Mouse (Mus musculus) spleen, adult 18-20 months (tissue): ENCODE measurements around the gene Snx32.

ENCODE experiments used
- DNase-seq, 2 experiments: peaks; one replicate each; pipeline ENCODE4 v3.0.0; 2022; ENCODE audit warnings: mixed read lengths in 2 of 2

The Snx32 gene

DNA sequence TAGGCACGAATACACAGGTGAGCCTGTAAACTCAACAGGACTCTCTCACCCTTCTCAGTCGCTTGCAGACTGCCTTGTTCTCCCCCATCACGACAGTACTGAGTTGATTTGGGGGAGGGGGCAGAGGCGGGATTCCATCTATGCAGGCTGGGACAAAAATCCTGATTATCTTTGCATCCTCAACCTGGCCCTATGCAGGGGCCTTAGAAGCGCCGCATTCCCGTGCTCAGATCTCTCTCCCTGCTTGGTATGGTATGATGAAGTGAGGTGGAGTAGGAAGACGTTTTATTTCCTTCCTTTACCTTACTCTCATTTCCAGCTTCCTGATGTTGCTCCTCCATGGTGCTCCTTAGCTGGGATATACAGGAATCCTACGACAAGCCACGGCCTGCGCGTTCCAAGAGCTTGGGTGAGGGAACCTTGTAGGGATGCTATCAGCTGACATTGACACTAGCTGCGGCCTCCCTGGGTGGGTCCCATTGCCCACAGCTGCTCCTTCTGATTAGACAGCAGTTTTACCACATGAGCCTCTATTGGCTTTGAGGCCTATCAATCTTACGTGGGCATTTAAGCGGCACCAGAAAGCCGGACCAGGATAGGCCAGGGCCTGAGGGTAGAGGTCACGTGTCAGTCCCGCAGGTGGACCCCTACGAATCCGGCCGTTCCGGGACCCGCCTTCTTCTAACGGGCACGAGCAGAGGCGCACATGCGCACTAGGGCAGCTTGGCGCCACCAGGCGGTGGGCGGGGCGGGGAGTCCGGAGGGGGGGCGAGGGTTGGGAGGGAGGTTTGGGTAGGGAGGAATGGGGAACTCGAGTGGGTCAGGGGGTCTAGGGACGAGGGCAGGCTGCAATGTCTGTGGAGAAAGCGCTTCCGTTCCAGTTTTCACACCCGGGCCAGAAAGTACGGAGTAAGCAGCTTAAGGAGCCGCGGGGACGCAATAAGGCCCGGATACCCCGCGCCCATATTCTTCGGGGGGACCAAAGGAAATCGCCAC is at the start of gene Snx32:
TSS of gene Snx32 (minus strand) at position 508 of the 996 bp plus-strand sequence.
- peak; percentile 93 to 96 for DNase-seq

DNA sequence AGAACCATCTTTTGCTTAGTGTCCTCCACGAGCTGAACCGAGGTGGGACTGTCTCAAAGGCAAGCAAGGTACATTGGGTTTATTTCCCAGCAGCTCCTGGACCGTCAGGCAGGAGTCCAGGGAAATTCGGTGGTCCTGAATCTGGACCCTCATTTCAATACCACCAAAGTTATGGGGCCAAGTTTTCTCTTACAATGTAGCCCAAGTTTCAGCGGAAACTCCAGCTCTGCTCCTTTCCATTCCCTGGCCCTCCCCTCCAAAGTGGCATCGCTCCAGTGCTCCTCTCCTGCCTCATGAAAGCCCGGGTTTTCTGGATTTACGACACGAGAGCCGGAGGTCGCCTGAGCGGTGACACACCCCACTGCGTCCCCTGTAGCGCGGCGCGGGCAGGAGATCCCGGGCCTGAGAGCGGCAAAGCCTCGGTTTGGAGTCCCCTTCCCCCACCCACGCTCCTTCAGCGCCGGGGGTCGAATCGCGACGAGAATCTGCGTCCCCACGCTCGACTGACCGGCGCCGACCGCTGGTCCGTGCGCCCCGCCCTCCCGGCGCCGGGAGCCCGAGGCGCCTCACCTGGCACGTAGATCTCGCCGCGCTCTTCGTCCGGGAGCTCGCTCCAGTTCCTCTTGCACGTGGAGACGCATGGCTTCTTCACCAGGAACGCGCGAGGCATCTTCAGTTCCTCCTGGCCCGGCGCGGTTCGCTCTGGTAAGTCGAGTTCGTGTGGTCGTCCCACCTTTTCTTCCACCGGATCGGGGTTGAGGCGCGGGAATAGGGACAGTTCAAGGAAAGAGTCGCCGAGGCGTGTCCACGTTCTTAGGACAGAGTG is 49.5 kb upstream of the Snx32 start:
- peak in 1 of 2 experiments; percentile 21 for DNase-seq

DNA sequence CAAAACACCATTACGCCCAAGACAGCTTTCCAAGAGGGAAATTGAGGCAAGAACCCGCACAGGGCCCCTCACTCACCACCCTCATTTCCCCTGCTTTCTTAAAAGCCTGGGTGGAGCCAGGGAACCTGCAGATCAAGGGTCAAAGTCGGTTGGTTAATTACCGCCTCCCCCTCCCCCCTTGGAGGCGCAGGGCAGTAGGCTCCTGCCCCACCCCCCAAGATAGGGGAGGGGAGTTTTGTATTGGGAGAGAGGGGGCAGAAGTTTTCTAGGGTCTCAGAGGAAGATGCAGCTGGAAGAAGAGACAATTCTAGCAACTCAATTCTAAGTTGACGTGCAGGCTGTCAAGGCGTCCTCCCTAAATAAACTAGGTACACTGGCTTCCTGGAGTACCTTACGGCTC is 48.9 kb upstream of the Snx32 start:
- DNase-seq, result no peak

DNA sequence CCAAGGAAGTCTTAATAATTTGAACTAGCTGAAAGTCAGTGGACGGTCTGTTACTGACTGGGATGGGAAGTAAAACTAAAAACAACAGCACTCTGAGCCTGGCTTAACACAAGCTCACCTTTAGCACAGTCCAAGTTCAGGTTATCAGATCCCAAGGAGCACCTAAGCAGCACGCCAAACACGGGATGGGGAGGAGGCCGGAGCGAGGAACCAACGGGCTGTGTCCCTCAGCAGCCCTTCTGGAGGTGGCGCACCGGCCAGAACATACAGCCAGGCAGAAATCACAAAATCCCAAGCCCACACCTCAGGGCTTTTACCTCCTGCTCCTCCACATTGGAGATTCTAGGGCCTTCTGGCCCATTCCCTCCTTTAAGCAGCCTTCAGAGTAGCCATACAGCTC is 48.4 kb upstream of the Snx32 start:
- peak in 1 of 2 experiments; percentile 2 for DNase-seq

DNA sequence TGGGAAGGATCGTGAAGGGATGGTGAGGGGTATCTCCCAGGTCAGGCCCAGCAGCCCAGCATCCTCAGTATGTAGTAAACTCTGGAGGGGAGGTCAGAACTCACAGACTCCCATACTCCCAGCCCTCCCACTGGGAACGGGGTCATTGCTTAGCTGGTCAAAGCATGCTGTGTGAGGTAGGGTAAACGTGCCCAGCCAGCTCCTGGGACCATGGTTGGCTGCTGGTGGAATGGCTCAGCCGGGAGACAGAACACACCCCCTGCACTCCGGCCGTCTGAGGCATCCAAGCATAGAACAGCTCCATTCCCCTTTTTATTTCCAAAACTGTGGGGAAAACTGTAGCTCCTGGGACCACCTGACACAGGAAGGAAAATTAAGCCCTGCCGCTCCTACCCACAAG is 47.8 kb upstream of the Snx32 start:
- DNase-seq, result no peak

DNA sequence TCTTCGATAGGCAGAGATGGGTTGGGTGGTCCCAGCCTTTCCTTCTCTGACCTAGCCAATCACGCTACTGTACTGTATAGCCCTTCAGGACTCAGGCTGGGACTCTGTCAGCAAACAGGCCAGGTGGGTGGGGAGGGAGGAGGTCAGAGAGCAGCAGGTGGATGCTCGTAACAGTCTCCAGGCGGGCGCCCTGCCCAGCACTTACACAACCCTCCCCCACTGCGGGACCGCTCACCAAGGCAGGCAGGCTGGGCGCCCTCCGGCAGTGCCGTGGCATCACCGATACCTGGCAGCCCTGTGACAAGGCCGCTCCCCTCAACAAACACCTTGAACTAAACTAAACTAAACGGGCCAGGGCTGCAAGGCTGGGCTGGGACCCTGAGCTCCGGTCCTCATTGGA is 43.9 kb upstream of the Snx32 start:
- no peak for DNase-seq

DNA sequence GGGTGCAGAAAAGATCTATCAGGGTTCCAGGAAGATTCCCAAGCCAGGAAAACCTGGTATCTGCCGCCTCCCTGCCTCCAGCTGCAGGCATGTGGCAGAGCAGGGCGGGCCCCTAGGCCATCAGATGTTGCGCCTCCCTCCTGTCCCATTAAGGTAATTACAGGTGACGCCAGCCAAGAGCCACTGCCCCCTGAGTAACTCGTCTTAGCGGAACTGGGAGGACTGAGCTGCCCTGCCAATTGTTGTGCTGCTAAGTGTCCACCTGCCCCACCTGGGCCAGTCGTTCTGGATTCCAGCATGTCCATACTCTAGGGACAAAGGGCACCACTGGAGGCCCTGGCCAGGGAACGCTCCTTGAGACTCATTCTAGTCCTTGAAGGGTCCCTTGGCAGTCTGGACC is 43.5 kb upstream of the Snx32 start:
- DNase-seq, result no peak

DNA sequence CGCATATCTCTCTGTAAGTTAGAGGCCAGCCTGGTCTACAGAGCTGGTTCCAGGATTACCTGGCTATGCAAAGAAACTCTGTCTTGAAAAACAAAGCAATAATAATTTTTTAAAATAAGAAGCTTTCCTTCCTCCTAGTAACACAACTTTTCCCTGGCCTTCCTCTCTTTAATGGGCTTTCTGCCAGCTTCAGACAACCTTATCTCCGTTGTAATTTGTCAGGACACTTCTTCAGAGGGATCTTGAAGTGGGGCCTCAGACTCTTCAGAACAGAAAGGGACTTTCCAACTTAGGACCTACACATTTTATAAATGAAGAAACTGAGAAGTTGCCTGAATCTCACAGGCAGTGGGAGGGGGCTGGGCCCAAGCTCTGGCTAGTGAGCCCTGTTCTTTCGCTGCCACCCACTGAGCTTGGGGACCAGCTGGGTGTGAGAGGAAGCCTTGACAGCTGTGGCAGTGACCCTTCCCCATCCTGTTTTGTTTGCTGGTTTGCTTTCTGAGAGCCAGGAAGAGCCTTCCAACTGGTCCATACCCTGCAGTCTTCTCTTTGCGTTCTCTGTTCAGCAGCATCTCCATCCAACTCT is 37.2 kb upstream of the Snx32 start:
- no peak for DNase-seq

DNA sequence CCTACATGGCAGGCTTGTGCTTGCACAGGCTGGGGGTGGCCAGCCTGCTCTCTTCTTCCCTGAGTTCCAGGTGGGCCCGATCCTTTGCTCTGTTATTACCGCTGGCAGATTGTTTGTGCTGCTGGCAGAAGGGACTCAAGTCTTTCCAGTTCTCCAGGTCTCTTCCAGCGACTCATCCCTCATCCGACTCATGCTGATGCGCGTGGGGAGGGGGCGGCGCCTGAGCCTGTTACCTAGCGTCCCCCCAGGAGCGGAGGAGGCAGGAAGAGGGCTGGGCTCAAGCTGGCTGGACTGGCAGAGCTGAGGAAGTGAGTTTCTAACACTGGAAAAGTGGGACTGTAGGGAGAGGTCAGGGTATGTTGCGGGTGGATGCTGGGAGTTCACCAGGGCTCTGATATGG is 33.7 kb upstream of the Snx32 start:
- DNase-seq, result no peak

DNA sequence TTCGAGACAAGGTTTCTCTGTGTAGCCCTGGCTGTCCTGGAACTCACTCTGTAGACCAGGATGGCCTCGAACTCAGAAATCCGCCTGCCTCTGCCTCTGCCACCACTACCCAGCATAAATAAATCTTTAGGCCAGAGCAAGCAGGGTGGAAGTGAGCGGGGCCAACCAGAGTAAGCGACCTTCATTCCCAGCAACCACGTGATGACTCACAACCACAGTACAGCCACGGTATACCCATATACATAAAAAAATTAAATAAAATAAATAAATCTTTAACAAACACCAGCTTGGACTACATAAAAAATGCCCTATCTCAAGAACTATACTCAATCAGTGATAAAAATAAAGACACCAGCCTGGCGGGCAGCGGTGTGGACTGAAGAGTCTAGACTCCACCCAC is 33.0 kb upstream of the Snx32 start:
- DNase-seq, result no peak

DNA sequence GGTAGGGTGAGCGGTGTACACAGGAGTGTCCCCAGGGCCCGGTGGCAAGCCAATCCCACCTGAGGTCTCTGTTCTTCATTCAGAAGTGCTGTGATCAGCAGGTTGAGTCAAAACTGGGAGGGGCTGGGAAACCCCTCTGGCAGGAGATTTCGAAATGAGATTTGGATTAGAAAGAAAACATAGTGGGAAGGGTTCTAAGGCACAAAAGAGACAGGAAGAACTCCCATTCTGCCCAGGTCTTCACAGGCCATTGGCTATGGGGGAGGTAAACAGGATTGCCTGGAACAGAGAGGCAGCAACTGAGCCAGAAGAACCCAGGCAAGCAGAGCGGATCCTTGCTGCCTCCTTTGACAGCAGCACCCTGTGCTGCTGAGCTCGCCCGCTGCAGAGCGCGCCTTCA is 28.4 kb upstream of the Snx32 start:
- DNase-seq, result no peak

DNA sequence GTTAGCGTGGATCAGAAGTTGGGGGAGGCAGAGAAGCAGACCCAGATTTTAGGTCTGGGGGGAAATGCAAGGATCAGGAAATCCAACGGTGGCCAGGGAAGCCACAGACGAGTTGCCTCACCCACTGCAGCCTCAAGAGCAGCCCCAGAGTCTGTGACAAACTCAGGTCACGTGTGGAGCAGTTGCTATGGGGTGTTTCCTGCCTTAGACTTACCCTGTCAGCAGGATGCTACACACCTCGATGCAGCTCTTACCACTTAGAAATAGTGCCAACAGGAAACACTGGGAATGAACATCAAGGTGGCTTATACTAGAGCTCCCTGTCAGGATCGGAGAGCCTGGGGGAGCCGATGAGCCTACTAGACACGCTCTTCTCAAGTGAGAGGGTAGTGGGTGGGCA is 22.2 kb upstream of the Snx32 start:
- no peak for DNase-seq

DNA sequence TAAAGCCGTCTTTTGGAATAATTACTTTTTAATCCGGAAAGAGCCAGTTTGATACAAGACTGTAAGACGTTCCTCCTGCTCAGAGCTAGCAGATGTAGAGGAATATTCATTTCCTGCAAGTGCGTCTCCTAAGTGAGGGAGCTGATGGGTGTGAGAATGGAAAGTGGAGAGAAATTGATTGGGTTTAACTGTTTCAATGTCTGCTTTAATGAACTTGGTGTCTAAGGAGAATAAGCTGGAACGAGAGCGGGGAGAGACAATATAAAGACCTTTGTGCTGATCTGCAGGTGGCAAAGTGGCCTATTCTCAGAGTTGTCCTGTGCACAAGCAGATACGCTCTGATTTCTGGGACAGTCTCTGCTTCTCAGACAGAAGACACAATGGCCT is 19.8 kb upstream of the Snx32 start:
- no peak for DNase-seq

DNA sequence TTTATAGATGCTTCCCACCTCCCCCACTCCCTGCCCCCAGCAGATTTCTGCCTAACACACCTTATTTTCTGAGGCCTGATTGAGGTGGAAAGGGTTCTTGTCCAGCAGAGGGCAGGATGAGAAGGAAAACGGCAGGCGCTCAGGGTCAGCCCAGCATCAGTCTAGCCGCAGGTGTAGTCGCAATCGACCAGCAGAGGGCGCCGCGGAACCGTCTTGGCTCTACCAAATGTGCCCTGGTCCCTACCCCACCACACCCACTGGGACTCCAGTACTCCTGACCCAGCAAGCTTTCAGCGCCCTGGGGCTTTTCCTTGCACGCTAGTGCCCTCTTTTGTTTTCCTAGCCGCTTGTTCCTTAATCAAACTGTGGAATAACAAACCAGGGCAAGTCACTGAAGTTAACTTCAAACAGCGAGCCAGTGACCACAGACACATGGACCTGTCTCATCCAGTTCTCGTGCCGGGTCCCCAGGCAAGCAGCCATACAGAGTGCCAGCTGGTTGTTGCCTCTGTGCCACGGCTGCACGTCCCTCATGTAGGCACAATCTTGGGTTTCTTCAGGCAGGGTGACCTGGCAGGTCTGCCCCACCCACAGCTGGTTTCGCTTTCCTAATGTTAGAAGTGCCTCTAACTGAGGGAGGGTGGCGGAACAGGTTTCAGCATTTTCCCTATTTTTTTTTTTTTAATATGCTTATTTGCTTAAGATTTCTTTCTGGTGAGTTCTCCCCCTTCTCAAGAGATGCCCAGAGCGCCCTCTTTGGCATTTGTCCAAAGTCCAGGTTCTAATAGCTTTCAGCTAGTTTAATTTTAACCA is 19.2 kb upstream of the Snx32 start:
- DNase-seq, result peak; percentile 87 to 96

DNA sequence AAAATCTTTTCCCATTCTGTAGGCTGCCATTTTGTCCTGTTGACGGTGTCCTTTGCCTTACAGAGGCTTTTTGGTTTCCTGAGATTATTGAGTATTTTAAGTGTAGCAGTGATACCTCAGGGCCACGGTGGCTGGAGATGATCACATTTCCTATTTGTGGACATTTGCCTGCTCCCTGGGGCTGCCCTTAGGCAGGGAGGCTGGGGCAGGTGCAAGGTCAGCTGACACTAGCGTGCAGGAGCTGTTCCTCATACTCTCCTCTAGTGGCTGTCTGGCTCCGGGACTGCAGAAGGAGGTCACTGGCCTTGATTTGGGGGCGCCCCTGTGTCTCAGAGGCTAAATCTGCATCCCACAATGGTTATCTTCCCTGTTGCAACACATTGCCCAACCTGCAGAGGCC is 14.9 kb upstream of the Snx32 start:
- no peak for DNase-seq

DNA sequence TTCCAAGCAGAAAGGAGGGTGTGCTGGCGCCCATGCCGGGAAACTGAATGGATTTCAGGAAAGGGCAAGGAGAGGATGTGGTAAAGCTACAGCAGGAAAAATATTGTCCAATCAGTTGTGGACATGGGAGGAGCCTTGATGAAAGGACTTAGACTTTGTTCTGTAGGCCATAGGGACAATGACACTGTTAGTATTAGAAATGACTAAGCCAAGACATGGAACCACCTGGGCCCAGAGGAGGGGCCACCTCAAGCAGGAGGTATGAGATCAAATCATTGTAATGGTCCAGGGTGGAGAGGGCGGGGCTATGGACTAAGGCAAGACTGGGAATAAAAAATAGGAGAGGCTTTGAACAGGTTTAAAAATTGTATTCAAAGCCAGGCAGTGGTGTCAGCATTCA is 8.4 kb upstream of the Snx32 start:
- no peak for DNase-seq

DNA sequence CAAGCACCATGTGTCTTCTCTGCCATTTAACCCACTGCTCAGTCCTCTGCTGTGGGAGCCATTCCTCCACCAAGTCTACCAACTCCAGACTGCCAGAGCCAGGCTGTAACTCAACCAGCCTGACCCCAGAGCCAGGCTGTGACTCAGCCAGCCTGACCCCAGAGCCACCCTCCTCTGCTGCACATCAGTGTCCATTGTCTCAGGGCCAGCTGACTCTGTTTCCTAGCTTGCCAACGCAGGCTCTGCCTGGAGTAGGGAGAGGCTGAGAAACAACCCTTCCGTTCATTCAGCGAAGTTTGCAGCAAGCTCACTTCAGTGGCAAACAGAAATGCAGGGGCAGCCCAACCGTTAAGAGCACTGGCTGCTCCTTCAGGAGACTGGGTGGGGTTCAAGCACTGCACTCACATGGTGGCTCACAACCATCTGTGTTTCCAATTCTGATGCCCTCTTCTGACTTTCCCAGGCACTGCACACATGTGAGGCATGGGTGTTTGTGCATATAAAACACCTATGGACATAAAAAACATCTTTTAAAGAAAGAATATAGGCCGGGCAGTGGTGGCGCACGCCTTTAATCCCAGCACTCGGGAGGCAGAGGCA is 6.7 kb upstream of the Snx32 start:
- DNase-seq, result no peak

DNA sequence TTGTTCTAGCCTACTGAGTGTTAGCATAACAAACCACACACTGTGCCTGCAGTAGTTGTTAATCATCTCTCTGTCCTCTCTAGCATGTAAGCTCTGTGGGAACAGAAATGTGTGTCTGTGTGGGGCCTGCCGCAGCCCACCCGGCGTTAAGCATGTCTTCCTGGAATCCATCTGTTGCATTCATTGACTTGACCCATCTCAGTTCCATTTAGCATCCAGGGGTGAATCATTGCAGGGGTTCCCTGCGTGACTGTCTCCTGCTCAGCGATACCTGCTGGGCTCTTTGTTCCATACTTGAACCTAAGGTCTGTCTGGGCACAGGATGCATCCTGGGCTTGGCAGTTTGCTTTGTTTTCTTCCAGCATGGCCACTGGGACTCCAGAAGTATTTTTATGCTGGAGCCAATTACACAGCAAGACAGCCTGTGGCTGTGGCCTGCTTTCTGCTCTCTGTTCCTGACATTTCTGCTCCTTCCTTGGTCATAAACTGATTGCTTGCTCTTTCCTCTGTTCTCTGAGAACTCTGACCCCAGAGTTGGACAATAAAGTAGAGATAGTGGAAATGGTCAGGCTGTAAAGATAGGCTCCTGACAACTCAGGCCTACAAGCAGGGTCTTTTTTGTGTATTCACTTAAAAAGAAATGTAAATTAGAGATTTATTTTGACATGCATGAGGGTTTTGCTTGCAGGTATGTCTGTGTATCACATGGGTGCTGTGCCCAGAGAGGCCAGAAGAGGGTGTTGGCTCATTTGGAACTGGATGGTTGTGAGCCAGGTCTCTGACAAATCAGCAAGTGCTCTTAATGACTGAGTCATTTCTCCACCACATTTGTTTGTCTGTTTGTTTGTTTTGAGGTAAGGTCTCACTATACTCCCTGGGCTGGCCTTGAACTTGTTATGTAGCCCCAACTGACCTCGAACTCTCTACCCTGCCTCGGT is 5.8 kb upstream of the Snx32 start:
- DNase-seq, result no peak

DNA sequence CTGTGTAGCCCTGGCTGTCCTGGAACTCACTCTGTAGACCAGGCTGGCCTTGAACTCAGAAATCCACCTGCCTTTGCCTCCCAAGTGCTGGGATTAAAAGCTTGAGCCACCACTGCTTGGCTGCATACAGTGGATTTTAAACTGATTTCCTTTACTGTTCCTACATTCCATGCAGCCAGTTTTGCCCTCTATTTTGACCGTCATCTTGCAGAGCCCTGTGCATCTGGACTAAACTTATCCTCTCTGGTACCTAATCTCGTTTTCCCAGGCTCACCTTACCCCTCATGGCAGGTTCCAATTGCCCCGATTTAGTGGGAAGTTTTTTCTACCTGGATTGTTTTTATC is 2.6 kb upstream of the Snx32 start:
- DNase-seq, result no peak

DNA sequence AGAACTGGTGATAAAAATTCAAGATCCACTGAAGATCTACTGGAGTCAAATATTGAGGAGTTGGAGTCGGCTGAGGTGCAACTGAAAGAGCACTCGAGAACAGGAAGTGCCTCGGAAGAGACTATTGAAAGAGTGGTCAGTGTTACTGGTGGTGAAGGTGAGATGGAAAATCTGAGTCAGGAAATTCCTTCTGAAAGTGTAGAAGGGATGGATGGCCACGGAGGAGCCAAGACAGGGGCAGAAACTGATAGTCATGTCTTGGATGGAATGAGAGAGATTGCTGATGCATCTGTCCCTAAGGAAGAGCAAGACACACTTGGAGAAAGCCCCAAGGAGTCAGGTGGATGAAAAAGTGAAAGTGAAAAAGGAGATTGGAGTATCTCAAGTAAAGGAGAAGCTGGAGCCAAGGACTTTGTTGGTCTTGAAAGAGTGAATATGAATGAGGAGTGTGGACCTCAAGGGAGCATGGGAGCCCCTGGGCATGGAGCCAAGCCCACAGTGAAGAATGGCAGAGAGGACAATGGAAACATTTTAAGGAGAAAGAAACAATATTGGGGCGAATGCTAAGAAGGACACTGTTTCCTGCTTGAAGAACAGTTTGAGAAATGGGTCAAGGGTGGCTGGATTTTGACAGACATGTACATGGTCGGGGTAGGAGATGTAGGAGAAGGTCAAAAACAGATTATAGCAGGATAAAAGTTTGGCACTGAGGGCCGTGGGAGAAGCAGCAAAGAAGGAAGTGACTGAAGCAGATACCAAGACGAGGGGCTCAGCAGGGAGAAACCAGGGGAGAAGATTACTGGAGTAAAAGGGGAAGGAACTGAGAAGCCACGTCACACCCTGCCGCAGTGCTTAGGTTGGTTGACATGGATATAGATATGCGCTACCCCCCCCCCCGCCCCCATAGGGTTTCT is 2.0 kb upstream of the Snx32 start:
- DNase-seq, result peak; percentile 29 to 35
